Mouse (Mus musculus): Measurements from ENCODE around the gene Zfc3h1. TPM values are rescaled to one million over a fixed set of nuclear protein-coding genes. Genes with fewer than 3 reads are reported as not detected.

The Zfc3h1 gene
- total RNA-seq (2021): 10 to 100 TPM; 21.8 to 25.4 TPM
- long read RNA-seq, experiment 1, full-length matches to known transcripts: 2 of 5 reads
- long read RNA-seq, experiment 1, partial matches to known transcripts: 1 of 5 reads
- long read RNA-seq, experiment 1, other reads (novel, unspliced or antisense): 2 of 5 reads
- long read RNA-seq, experiment 2, partial matches to known transcripts: 1 of 1 reads
- long read RNA-seq, experiment 2, other reads (novel, unspliced or antisense): 0 of 1 reads

GRCm38 (mm10) chr10:115384221-115385017, at the start of gene Zfc3h1, which contains the start of gene Thap2:
TSS of gene Zfc3h1 (plus strand) at chr10:115384959.
TSS of gene Thap2 (minus strand) at chr10:115384443.
- intact Hi-C loops (cut with DNase I): loop anchor here (2.0 kb wide), 2 partner anchors 22 to 70 kb away; partner anchors contain the start of genes Rab21 and Tmem19
- peak; percentile 97 for DNase-seq

- intact Hi-C loops (cut with DNase I): no loop called here
- no peak for DNase-seq
Measured at GRCm38 (mm10) chr10:115336901-115337300, 47.9 kb upstream of the Zfc3h1 start.

GRCm38 (mm10) chr10:115339820-115340328, 44.9 kb upstream of the Zfc3h1 start:
- intact Hi-C loops (cut with DNase I): no loop called here
- no peak for DNase-seq

GRCm38 (mm10) chr10:115342771-115343425, 41.9 kb upstream of the Zfc3h1 start:
- intact Hi-C loops (cut with DNase I): no loop called here
- DNase-seq: no peak

- intact Hi-C loops (cut with DNase I): no loop called here
Measured at GRCm38 (mm10) chr10:115346444-115346843, 38.3 kb upstream of the Zfc3h1 start.

GRCm38 (mm10) chr10:115348131-115348530, 36.6 kb upstream of the Zfc3h1 start:
- intact Hi-C loops (cut with DNase I): no loop called here
- DNase-seq: no peak

More at GRCm38 (mm10) chr10:115346444-115346843, 38.3 kb upstream of the Zfc3h1 start:
- DNase-seq: no peak

GRCm38 (mm10) chr10:115349029-115349428, 35.7 kb upstream of the Zfc3h1 start:
- intact Hi-C loops (cut with DNase I): no loop called here
- DNase-seq: no peak

GRCm38 (mm10) chr10:115349509-115349908, 35.2 kb upstream of the Zfc3h1 start:
- DNase-seq: no peak
- intact Hi-C loops (cut with DNase I): no loop called here

GRCm38 (mm10) chr10:115350810-115351397, 33.9 kb upstream of the Zfc3h1 start:
- DNase-seq: no peak
- intact Hi-C loops (cut with DNase I): no loop called here

- intact Hi-C loops (cut with DNase I): no loop called here
- no peak for DNase-seq
Measured at GRCm38 (mm10) chr10:115354553-115354952, 30.2 kb upstream of the Zfc3h1 start.

GRCm38 (mm10) chr10:115355016-115355415, 29.7 kb upstream of the Zfc3h1 start:
- no peak for DNase-seq
- intact Hi-C loops (cut with DNase I): no loop called here

- DNase-seq: no peak
- intact Hi-C loops (cut with DNase I): no loop called here
Measured at GRCm38 (mm10) chr10:115356106-115356505, 28.7 kb upstream of the Zfc3h1 start.

- intact Hi-C loops (cut with DNase I): no loop called here
- no peak for DNase-seq
Measured at GRCm38 (mm10) chr10:115358216-115358919, 26.4 kb upstream of the Zfc3h1 start.

GRCm38 (mm10) chr10:115359066-115359465, 25.7 kb upstream of the Zfc3h1 start:
- intact Hi-C loops (cut with DNase I): no loop called here
- DNase-seq: no peak

GRCm38 (mm10) chr10:115361840-115362622, 22.7 kb upstream of the Zfc3h1 start, which contains the start of gene Tmem19:
TSS of gene Tmem19 (minus strand) at chr10:115362501.
- peak; percentile 97 to 98 for DNase-seq
- intact Hi-C loops (cut with DNase I): loop anchor here (1.0 to 2.0 kb wide), 2 partner anchors 23 to 47 kb away; partner anchors contain the start of genes Rab21, Thap2 and Zfc3h1

- DNase-seq: no peak
- intact Hi-C loops (cut with DNase I): loop anchor here (2.0 kb wide), 1 partner anchor 22 kb away; the partner anchor contains the start of genes Thap2 and Zfc3h1
Measured at GRCm38 (mm10) chr10:115362623-115362964, 22.2 kb upstream of the Zfc3h1 start.

GRCm38 (mm10) chr10:115363151-115363550, 21.6 kb upstream of the Zfc3h1 start:
- no peak for DNase-seq
- intact Hi-C loops (cut with DNase I): loop anchor here (2.0 kb wide), 1 partner anchor 22 kb away; the partner anchor contains the start of genes Thap2 and Zfc3h1

GRCm38 (mm10) chr10:115381506-115382084, 3.2 kb upstream of the Zfc3h1 start:
- DNase-seq: no peak
- intact Hi-C loops (cut with DNase I): no loop called here
